Mouse (Mus musculus): ENCODE data around the gene Pop7.

Pop7 gene

GRCm38 (mm10) chr5:137528247-137528968, 26.1 kb upstream of the Pop7 start:
- DNase-seq (ENCODE audit: low read depth, low spot score) = no peak

GRCm38 (mm10) chr5:137527413-137527812, 25.1 kb upstream of the Pop7 start:
- DNase-seq (ENCODE audit: low read depth, low spot score) = no peak

DNA sequence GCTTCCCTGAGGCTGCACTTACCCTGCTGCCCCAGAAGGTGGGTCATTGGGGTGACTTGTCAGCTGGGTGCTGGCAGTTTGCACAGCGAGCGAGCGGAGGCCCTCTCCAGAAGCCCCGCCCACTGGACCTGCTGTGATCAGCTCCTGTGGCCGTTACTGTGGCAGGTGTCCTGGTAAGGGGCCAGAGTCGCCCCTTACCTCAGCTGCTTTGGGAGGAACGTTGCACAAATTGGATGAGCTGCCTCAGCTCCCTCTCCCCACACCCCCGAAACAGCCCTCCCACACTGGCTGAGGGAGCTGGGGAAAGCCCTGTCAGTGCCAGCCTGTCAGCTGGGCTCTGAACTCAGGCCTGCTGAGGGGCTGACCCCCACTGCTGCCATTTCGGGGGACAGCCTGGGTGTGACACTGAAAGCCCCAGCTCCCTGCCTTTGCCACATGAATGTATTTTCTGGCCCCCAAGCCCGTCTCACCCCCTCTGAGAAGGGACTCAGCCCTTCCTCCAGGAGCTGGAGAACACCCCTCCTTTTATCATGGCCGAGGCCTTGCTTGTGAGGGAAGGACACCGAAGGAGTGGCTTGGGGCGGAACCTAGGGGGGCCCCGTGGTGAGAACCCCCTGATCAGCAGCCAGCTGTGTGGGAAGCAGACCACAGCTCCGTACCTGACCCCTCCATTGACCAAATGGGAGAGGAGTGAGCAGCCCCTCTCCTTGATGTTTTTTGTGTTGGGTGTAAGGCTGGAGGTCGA, 24.0 kb upstream of the Pop7 start:
- DNase-seq (ENCODE audit: low read depth, low spot score) = no peak

- no peak for DNase-seq (ENCODE audit: low read depth, low spot score)
Observed at GRCm38 (mm10) chr5:137525511-137525910, 23.2 kb upstream of the Pop7 start.

DNA sequence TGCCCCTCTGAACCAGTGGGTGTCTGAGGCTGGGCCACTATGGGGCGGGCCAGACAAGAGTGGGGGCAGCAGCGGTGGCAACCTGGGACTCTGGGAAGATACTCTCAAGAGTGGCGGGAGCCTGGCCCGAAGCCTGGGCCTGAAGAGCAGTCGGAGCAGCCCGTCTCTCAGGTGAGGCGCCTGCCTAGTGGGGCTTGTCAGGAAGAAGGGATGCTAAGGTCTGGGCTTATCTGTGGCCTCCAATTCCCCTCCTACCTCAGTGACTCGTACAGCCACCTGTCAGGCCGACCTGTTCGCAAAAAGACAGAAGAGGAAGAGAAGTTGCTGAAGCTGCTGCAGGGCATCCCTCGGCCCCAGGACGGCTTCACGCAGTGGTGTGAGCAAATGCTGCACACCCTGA, 22.4 kb upstream of the Pop7 start:
- no peak for DNase-seq (ENCODE audit: low read depth, low spot score)

DNA sequence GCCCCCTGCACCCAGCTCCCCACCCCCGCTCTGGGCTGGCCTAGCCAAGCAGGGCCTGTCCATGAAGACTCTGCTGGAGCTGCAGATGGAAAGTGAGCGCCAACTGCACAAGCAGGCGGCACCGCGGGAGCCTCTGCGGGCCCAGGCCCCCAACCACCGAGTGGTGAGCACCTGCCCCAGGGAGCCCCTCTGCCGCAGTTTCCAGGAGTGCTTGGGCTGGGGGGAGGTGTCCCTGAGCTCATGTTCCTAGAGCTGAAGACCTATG, 21.9 kb upstream of the Pop7 start:
- DNase-seq (ENCODE audit: low read depth, low spot score) = no peak

- DNase-seq (ENCODE audit: low read depth, low spot score) = no peak
Observed at GRCm38 (mm10) chr5:137523396-137524250, 21.3 kb upstream of the Pop7 start.

- no peak for DNase-seq (ENCODE audit: low read depth, low spot score)
Observed at GRCm38 (mm10) chr5:137522711-137523110, 20.4 kb upstream of the Pop7 start.

GRCm38 (mm10) chr5:137521861-137522260, 19.5 kb upstream of the Pop7 start:
- DNase-seq (ENCODE audit: low read depth, low spot score) = no peak

DNA sequence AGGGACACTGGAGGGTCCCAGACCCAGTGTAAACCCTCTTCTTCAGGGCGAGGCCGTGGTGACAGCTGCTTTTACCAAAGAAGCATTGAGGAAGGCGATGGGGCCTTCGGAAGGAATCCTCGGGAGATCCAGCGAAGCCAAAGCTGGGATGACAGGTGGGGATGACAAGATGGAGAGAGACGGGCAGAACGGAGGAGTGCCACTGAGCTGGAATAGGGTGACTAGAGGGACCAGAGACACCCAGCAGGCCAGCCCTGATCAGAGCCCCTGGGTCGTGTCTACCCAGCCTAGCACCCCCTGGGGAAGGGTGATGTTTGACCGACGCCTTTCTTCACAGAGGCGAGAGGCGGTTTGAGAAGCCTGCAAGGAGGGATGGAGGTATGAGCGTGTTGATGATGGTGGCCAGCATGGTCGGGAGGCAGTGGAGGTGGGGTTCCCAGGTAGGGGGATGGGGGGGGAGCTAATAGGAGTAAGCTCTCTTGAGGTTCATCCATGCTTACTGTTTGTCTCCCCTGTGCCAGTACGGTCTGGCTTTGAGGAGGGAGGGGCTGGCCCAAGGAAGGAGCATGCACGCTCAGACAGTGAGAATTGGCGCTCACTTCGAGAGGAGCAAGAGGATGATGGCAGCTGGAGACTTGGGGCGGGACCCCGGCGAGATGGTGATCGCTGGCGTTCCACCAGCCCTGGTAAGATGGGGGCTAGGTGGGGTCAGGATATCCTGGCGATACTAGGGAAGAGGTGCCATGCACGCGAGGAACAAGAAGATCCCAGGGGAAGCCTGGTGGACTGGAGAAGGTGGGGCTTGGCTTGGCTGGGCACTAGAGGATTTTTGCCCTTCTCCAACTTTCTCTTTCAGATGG, 17.6 kb upstream of the Pop7 start:
- DNase-seq (ENCODE audit: low read depth, low spot score) = no peak

DNA sequence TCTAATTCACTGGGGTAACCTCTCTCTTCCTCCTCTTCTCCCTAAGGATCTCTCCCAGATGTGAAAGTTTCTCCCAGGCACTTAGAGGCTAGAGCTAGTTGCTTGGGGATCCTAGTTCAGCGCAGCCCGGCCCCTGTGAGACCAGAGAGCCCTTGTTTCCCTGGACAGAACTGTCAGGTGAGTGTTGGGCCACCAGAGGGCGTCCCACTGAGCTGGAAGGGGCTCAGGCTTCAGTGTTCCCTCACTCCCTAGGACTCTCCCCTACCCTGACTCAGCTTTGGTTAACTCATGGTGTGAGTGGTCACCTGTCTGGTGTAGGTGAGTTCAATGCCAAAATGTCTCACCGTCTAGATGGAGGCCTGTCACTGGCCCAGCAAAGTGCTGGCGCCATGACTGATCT, 16.1 kb upstream of the Pop7 start, which contains the start of gene Gigyf1:
Gigyf1 (plus strand) TSS at position 113 of the 400 bp plus-strand sequence.
- no peak for DNase-seq (ENCODE audit: low read depth, low spot score)

DNA sequence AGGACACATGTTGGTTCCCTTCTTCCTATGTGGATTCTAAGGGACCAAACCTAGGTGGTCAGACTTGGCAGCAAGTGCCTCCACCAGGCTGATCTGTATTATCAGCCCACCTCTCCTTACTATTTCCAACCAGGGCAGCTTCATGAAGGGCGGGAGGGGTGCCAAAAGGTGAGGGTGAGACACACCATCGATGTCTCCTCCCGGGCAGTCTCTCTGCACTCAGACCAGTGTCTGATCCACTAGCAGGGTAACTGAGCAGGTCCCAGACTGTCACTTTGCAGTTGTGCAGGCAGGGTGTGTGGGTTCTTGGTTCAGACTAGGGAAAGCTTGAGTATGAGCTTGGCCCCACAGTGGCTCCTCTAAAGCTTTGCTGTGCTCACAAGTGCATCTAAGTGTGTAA, 12.5 kb upstream of the Pop7 start:
- DNase-seq (ENCODE audit: low read depth, low spot score) = no peak

DNA sequence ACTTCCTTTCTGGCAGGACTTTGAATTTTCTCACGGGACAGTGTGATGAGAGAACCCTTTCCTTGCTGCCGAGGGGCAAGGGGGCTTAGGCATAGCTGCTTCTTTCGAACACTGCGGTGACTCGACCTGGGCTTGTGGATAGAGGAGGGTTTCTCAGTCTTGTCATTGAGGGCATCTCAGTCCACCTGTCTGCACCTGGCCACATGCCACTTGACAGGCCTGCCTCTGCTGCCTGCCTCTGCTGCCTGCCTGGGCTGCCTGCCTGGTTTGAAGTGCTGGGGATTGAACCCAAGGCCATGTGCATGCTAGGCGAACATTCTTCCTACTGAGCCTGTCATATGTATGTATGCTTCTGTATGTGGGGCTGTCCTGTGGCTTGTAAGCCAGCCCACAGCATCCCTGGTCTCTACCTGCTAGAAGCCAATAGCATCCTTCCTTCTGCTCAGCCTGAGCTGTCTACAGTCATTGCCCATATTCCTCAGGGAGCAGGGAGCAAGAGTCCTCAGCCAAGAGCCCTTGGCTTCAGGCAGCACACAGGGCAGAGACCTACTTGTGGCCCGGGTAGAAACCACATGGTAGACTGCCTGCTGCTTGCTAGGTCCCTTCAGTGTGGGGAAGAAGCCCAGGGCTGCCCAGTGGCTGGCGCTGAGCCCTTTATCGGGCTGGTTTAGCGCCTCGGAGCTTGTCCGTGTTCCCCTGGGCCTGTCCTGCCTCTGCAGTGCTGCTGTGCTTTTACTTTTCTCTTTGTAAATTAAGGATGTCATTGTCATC, 11.8 kb upstream of the Pop7 start:
- no peak for DNase-seq (ENCODE audit: low read depth, low spot score)

DNA sequence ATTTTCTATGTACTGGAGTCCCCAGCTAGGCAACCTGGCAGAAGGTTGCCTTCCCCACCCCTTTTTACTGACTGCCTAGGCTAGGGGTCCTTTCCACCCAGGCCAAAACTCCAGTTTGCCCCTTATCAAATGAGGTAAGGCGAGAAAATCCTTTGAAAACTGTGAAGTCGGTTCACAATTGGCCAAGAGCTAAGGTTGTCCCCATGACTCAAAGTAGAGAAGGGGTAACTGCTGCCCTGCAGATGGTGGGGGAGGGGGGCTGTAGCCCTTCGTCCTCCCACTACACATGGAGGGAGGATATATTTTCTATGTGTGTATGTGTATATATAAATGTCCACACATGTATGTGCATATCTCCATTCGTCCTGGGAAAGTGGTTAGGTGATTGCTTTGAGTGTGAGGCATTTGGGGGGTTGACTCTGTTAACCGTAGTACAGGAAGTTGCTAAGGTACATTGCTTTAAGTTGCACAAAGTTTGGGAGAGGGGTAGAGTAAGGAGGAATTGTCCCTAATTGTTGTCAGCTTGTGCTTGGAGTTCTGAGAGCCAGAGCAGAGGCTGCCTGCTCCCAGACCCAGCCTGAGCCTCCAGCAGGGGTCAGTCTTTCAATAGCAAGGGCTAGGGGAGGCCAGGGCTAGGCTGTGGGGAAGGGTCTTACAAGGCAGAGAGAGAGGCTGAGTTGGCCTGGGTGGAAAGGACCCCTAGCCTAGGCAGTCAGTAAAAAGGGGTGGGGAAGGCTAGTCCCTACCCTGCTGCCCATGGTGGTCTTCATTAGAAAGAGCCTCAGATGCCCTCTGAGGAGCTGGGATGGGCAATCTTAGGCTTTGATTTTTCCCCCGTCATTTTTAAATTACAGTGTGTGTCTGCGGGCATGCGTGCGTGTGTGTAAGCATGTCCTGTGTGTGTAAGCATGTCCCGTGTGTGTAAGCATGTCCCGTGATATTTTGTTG, 10.8 kb upstream of the Pop7 start:
- DNase-seq (ENCODE audit: low read depth, low spot score) = no peak

DNA sequence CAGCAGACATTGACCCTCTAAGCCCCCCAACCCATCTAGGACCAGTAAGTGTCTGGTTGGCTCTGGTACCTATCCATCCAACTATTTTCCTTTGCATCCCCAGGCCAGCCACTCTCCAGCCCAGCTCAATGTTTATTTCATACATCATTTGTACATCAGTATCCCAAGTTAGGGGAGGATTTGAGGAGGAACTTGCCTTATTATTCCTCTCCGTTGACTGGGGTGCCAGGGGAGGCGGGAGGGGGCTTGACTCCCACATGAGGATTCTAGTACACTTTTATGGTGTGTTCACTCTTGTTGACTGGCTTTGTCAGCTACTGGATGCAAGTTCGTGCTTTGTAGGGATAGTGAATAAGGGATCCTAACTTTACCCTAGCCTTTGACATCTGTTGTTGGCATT, 9.4 kb upstream of the Pop7 start:
- DNase-seq (ENCODE audit: low read depth, low spot score) = no peak

- no peak for DNase-seq (ENCODE audit: low read depth, low spot score)
Observed at GRCm38 (mm10) chr5:137510573-137511390, 8.5 kb upstream of the Pop7 start.

GRCm38 (mm10) chr5:137510014-137510501, 7.7 kb upstream of the Pop7 start:
- no peak for DNase-seq (ENCODE audit: low read depth, low spot score)

DNA sequence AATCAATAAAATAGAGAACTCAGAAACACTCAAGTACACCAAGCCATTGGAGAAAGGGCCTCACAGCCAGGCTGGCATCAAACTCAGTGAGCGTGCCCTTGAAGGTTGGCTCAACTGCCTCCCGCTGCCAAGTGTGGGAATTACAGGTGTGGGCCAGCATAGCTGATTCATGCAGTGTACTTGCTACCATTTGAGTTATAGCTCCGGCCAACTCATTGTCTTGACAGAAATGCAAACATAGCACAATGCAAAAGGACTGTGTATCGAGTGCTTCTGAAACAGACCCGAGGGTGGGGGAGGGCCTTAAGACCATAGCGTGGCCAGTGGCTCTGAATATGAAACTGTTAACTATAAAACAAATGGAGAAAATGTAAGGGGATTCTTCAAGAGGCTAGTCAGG, 1.7 kb upstream of the Pop7 start:
- DNase-seq (ENCODE audit: low read depth, low spot score) = no peak

- DNase-seq (ENCODE audit: low read depth, low spot score) = peak; percentile 71
Observed at GRCm38 (mm10) chr5:137502667-137503110, 371 bp upstream of the Pop7 start.
